Mouse (Mus musculus): ENCODE results near the gene Cadm1. TPM values are rescaled to one million over a fixed set of nuclear protein-coding genes. Genes with fewer than 3 reads are reported as not detected.

Cadm1 gene
- polyA plus RNA-seq, 1 experiment from 2014 or later = 44.2 TPM

- H3K4me2 ChIP-seq (replicated peaks) = peak overlapping the region; percentile 96
- no peak for ATAC-seq (ENCODE audit: low FRiP score, low read depth)
- peak overlapping the region; percentile 87; the same call in 1 of the 2 replicates for H3K27ac ChIP-seq
- H3K4me1 ChIP-seq = peaks cover 30% of the 10 kb centered on the region
- H3K27me3 ChIP-seq = peaks cover 10% of the 10 kb centered on the region; the same call in 1 of the 2 replicates
- H3K36me3 ChIP-seq = no peaks in the 10 kb centered on the region
- H3K9ac ChIP-seq = 0 out of 2 replicates have a peak overlapping the region, but pooled peaks have one; percentile 35
- 5% methylated on average over 11 of the region's 11 CpGs for WGBS
- no peaks in the 10 kb centered on the region for H3K9me3 ChIP-seq
- peak overlapping the region; percentile 73 for H3K4me3 ChIP-seq
Observed at GRCm38 (mm10) chr9:47529182-47529581, 791 bp upstream of the Cadm1 start.

GRCm38 (mm10) chr9:47530544-47530921 is 560 bp downstream of the Cadm1 start:
- Histone ChIP-seq H3K4me2 (replicated peaks) (peak overlapping the region; percentile 96), H3K36me3 (no peaks in the 10 kb centered on the region), H3K4me1 (peaks cover 30% of the 10 kb centered on the region), H3K9me3 (no peaks in the 10 kb centered on the region), H3K9ac (peak overlapping the region; percentile 81), H3K27me3 (peaks cover 21% of the 10 kb centered on the region), H3K27ac (peak overlapping the region; percentile 35; the same call in 1 of the 2 replicates), H3K4me3 (peak overlapping the region; percentile 73)
- ATAC-seq (ENCODE audit: low FRiP score, low read depth) = peak; percentile 26
- WGBS = under 1% methylated on average over 19 of the region's 30 CpGs

- Histone ChIP-seq H3K4me1 (peaks cover 30% of the 10 kb centered on the region), H3K9ac (peak overlapping the region; percentile 81), H3K9me3 (no peaks in the 10 kb centered on the region), H3K27me3 (peaks cover 25% of the 10 kb centered on the region), H3K27ac (peak overlapping the region; percentile 35; the same call in 1 of the 2 replicates), H3K36me3 (no peaks in the 10 kb centered on the region), H3K4me3 (peak overlapping the region; percentile 73), H3K4me2 (replicated peaks) (peak overlapping the region; percentile 96)
- ATAC-seq (ENCODE audit: low FRiP score, low read depth) = no peak
- WGBS = under 1% methylated on average over 99 of the region's 110 CpGs
Observed at GRCm38 (mm10) chr9:47530922-47531850, 1.2 kb downstream of the Cadm1 start.

GRCm38 (mm10) chr9:47532215-47532865 is 2.4 kb downstream of the Cadm1 start:
- Histone ChIP-seq H3K4me1 (peaks cover 30% of the 10 kb centered on the region), H3K27me3 (peaks cover 27% of the 10 kb centered on the region), H3K4me3 (peak overlapping the region; percentile 73), H3K36me3 (no peaks in the 10 kb centered on the region), H3K9ac (peak overlapping the region; percentile 48; the same call in 1 of the 2 replicates), H3K9me3 (no peaks in the 10 kb centered on the region), H3K4me2 (replicated peaks) (peak overlapping the region; percentile 96), H3K27ac (no peak overlapping the region)
- ATAC-seq (ENCODE audit: low FRiP score, low read depth) = no peak
- WGBS = 6% methylated on average over 20 of the region's 20 CpGs

GRCm38 (mm10) chr9:47533461-47533860 is 3.5 kb downstream of the Cadm1 start:
- peaks cover 27% of the 10 kb centered on the region for H3K27me3 ChIP-seq
- H3K9ac ChIP-seq = no peak overlapping the region
- no peaks in the 10 kb centered on the region for H3K36me3 ChIP-seq
- 28% methylated on average over 8 of the region's 8 CpGs for WGBS
- peak overlapping the region; percentile 96 for H3K4me2 ChIP-seq (replicated peaks)
- H3K9me3 ChIP-seq = no peaks in the 10 kb centered on the region
- peaks cover 30% of the 10 kb centered on the region for H3K4me1 ChIP-seq
- no peak for ATAC-seq (ENCODE audit: low FRiP score, low read depth)
- peak overlapping the region; percentile 73 for H3K4me3 ChIP-seq
- no peak overlapping the region for H3K27ac ChIP-seq

GRCm38 (mm10) chr9:47534573-47535475 is 4.9 kb downstream of the Cadm1 start:
- no peak for ATAC-seq (ENCODE audit: low FRiP score, low read depth)

GRCm38 (mm10) chr9:47545245-47545644 is 15.3 kb downstream of the Cadm1 start:
- ATAC-seq (ENCODE audit: low FRiP score, low read depth) = no peak
- H3K27me3 ChIP-seq = peaks cover 35% of the 10 kb centered on the region
- no peak overlapping the region for H3K27ac ChIP-seq
- no peaks in the 10 kb centered on the region for H3K36me3 ChIP-seq
- no peaks in the 10 kb centered on the region for H3K9me3 ChIP-seq
- H3K4me2 ChIP-seq (replicated peaks) = peak overlapping the region; percentile 55
- peaks cover 17% of the 10 kb centered on the region for H3K4me1 ChIP-seq
- peak overlapping the region; percentile 20 for H3K4me3 ChIP-seq
- 17% methylated on average over 7 of the region's 7 CpGs for WGBS
- H3K9ac ChIP-seq = no peak overlapping the region

More at GRCm38 (mm10) chr9:47534573-47535475, 4.9 kb downstream of the Cadm1 start:
- Histone ChIP-seq H3K9ac (no peak overlapping the region), H3K4me1 (peaks cover 25% of the 10 kb centered on the region), H3K9me3 (no peaks in the 10 kb centered on the region), H3K27ac (no peak overlapping the region), H3K27me3 (peaks cover 28% of the 10 kb centered on the region), H3K36me3 (no peaks in the 10 kb centered on the region), H3K4me3 (no peak overlapping the region), H3K4me2 (replicated peaks) (no peak overlapping the region)
- WGBS = 86% methylated on average over 11 of the region's 11 CpGs

- H3K9ac ChIP-seq = no peak overlapping the region
- peaks cover 17% of the 10 kb centered on the region for H3K4me1 ChIP-seq
- WGBS = 6% methylated on average over 12 of the region's 12 CpGs
- no peaks in the 10 kb centered on the region for H3K9me3 ChIP-seq
- no peak for ATAC-seq (ENCODE audit: low FRiP score, low read depth)
- H3K36me3 ChIP-seq = no peaks in the 10 kb centered on the region
- H3K27ac ChIP-seq = no peak overlapping the region
- peaks cover 35% of the 10 kb centered on the region for H3K27me3 ChIP-seq
- H3K4me2 ChIP-seq (replicated peaks) = peak overlapping the region; percentile 55
- peak overlapping the region; percentile 20 for H3K4me3 ChIP-seq
Observed at GRCm38 (mm10) chr9:47545667-47546066, 15.7 kb downstream of the Cadm1 start.

- WGBS = 95% methylated on average over 12 of the region's 12 CpGs
- ATAC-seq (ENCODE audit: low FRiP score, low read depth) = no peak
Observed at GRCm38 (mm10) chr9:47548402-47548801, 18.4 kb downstream of the Cadm1 start.

GRCm38 (mm10) chr9:47548916-47549315 is 18.9 kb downstream of the Cadm1 start:
- ATAC-seq (ENCODE audit: low FRiP score, low read depth) = no peak
- no peak overlapping the region for H3K9ac ChIP-seq
- no peaks in the 10 kb centered on the region for H3K9me3 ChIP-seq
- no peak overlapping the region for H3K4me3 ChIP-seq
- H3K27ac ChIP-seq = no peak overlapping the region
- no peak overlapping the region for H3K4me2 ChIP-seq (replicated peaks)
- no peaks in the 10 kb centered on the region for H3K36me3 ChIP-seq
- peaks cover 30% of the 10 kb centered on the region for H3K27me3 ChIP-seq
- peaks cover 17% of the 10 kb centered on the region for H3K4me1 ChIP-seq
- 90% methylated on average over 5 of the region's 5 CpGs for WGBS

More at GRCm38 (mm10) chr9:47548402-47548801, 18.4 kb downstream of the Cadm1 start:
- H3K9me3 ChIP-seq = no peaks in the 10 kb centered on the region
- H3K4me3 ChIP-seq = no peak overlapping the region
- no peak overlapping the region for H3K9ac ChIP-seq
- H3K4me1 ChIP-seq = peaks cover 17% of the 10 kb centered on the region
- peaks cover 35% of the 10 kb centered on the region for H3K27me3 ChIP-seq
- H3K36me3 ChIP-seq = no peaks in the 10 kb centered on the region
- H3K4me2 ChIP-seq (replicated peaks) = no peak overlapping the region
- no peak overlapping the region for H3K27ac ChIP-seq

- Histone ChIP-seq H3K36me3 (no peaks in the 10 kb centered on the region), H3K4me3 (no peak overlapping the region), H3K4me2 (replicated peaks) (no peak overlapping the region), H3K27ac (no peak overlapping the region), H3K9ac (no peak overlapping the region), H3K27me3 (peaks cover 12% of the 10 kb centered on the region), H3K9me3 (no peaks in the 10 kb centered on the region), H3K4me1 (peaks cover 22% of the 10 kb centered on the region)
- WGBS = 85% methylated on average over 10 of the region's 10 CpGs
- no peak for ATAC-seq (ENCODE audit: low FRiP score, low read depth)
Observed at GRCm38 (mm10) chr9:47552960-47553575, 23.1 kb downstream of the Cadm1 start.

Data from limb, embryonic 13.5 days (tissue).